Mouse (Mus musculus) liver, embryonic 14.5 days (tissue): Measurements from ENCODE around the gene Rph3al.

ENCODE experiments used
- CTCF ChIP-seq: IDR thresholded peaks from 2 replicates; pipeline ENCODE4 v1.5.1; 2016; ENCODE audit warnings: antibody characterized with exemption, low read depth, control low read depth
- EP300 ChIP-seq: IDR thresholded peaks from 2 replicates; pipeline ENCODE4 v1.6.1; 2016; ENCODE audit warnings: antibody characterized with exemption, low read depth

DNA sequence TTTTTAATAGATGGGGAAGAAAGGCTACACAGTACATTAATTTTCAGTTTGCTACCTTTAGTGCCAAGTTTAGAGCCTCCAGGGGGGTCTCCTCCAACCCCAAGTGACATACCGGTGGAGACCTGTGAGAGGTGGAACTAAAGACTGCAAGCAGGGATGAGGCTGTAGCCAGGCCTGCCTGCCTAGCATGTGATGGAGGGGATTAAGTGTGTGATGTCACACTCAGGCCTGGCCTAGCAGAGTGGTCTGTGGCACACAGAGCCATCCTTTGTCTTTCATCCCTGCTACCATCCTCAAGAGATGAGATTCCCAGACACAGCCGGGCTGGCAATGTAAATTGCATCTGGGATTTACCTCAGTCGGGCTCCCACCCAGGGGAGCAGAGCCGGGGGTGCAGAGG, 67.3 kb downstream of the Rph3al start:
- no peak for TF ChIP-seq CTCF
- TF ChIP-seq EP300 = no peak
